Mouse (Mus musculus) heart, adult 2 months (tissue): ENCODE data around the gene Hormad1. TPM values are rescaled to one million over a fixed set of nuclear protein-coding genes. Genes with fewer than 3 reads are reported as not detected.

Experiments used
- DNase-seq, 2 experiments: peaks; one replicate each; pipeline ENCODE4 v3.0.0; 2021
- H3K27ac ChIP-seq: fragments of 200-600 bp; 2 replicates; pipeline ENCODE4 v1.8.1; 2022
- H3K27me3 ChIP-seq: fragments of 200-500 bp; 2 replicates; pipeline ENCODE4 v1.6.1; 2012; ENCODE audit warnings: mild to moderate bottlenecking, low read length, inconsistent platforms, mixed read lengths; ENCODE audit not compliant: control insufficient read depth, insufficient read depth
- H3K36me3 ChIP-seq: fragments of 200-500 bp; 2 replicates; pipeline ENCODE4 v1.6.1; 2012; ENCODE audit warnings: low read length, inconsistent platforms; ENCODE audit not compliant: control insufficient read depth, insufficient read depth
- H3K4me1 ChIP-seq: fragments of 200-500 bp; 2 replicates; pipeline ENCODE4 v1.6.1; 2011; ENCODE audit warnings: low read length; ENCODE audit not compliant: control insufficient read depth, insufficient read depth
- H3K4me3 ChIP-seq: fragments of 200-600 bp; 2 replicates; pipeline ENCODE4 v1.8.1; 2022
- H3K79me2 ChIP-seq: fragments of 200-500 bp; replicated peaks from 2 replicates; pipeline ENCODE4 v1.6.1; 2012; ENCODE audit warnings: mild to moderate bottlenecking, inconsistent platforms, low read length, moderate library complexity, mixed read lengths; ENCODE audit not compliant: control insufficient read depth, insufficient read depth
- H3K9ac ChIP-seq: fragments of 200-500 bp; 2 replicates; pipeline ENCODE4 v1.6.1; 2012; ENCODE audit warnings: low read depth, mild to moderate bottlenecking, control low read depth, inconsistent platforms, low read length, mixed read lengths
- CTCF ChIP-seq: fragments of 200-600 bp; IDR thresholded peaks from 2 replicates; pipeline ENCODE4 v1.8.1; 2022; ENCODE audit warnings: antibody characterized with exemption, mild to moderate bottlenecking, moderate library complexity
- EP300 ChIP-seq: fragments of 200-500 bp; IDR thresholded peaks from 2 replicates; pipeline ENCODE4 v1.6.1; 2011; ENCODE audit warnings: low read depth, low read length, control low read depth; ENCODE audit not compliant: insufficient read depth
- POLR2A ChIP-seq: fragments of 200-500 bp; IDR thresholded peaks from 2 replicates; pipeline ENCODE4 v1.6.1; 2011; ENCODE audit warnings: mild to moderate bottlenecking, low read depth, low read length, control low read depth; ENCODE audit not compliant: insufficient read depth
- WGBS: fragments of 180-500 bp; shearing (Covaris S2); methylation state at CpG from one replicate; pipeline ENCODE4 v1.1.7; 2018; 5-methylcytosine and 5-hydroxymethylcytosine counted together
- intact Hi-C: fragments of 180-260 bp; cut with DNase I; formaldehyde crosslinking; loops from one replicate; pipeline ENCODE4 v1.15.1; 2025
- long read RNA-seq: library from polyadenylated mRNA; stranded (forward); transcript quantifications from one replicate; pipeline ENCODE4 v2.0.0, GENCODE M21; 2021
- polyA plus RNA-seq: library from polyadenylated mRNA; depleted of rRNA; stranded (reverse); fragments of >200 nt; gene quantifications from 2 replicates; pipeline ENCODE4 v1.2.3, GENCODE M21; 2012; rRNA removed
- total RNA-seq, 2 experiments: library from RNA; stranded (reverse); gene quantifications; 2 replicates each; pipeline ENCODE4 v1.2.3; 2021

Gene Hormad1
- total RNA-seq (not detected), polyA plus RNA-seq (not detected in 2 replicates)
- long read RNA-seq: 0 reads

GRCm38 (mm10) chr3:95559437-95559836 lies at the start of gene Hormad1:
Hormad1 (plus strand) TSS chr3:95559677.
- no peak for TF ChIP-seq EP300
- no peak for TF ChIP-seq CTCF
- no peak for TF ChIP-seq POLR2A
- WGBS: 88% methylated on average over 27 of the region's 27 CpGs
- H3K27me3 ChIP-seq: no peaks in the 10 kb centered on the region
- no peaks in the 10 kb centered on the region for H3K79me2 ChIP-seq
- H3K36me3 ChIP-seq: no peaks in the 10 kb centered on the region
- intact Hi-C loops: no loop called here
- no peak within 1 kb of the TSS for H3K4me3 ChIP-seq
- H3K9ac ChIP-seq: no peak within 1 kb of the TSS
- no peak within 1 kb of the TSS for H3K27ac ChIP-seq
- no peaks in the 10 kb centered on the region for H3K4me1 ChIP-seq
- no peak for DNase-seq

GRCm38 (mm10) chr3:95511611-95512180 lies 47.8 kb upstream of the Hormad1 start:
- TF ChIP-seq CTCF: no peak
- TF ChIP-seq POLR2A: no peak
- no peak for TF ChIP-seq EP300
- Histone ChIP-seq H3K36me3 (no peaks in the 10 kb centered on the region), H3K4me3 (no peak overlapping the region), H3K79me2 (no peaks in the 10 kb centered on the region), H3K27ac (no peak overlapping the region), H3K27me3 (no peaks in the 10 kb centered on the region), H3K4me1 (no peaks in the 10 kb centered on the region), H3K9ac (no peak overlapping the region)
- intact Hi-C loops: no loop called here
- WGBS: 67% methylated on average over 9 of the region's 9 CpGs
- DNase-seq: no peak

- Histone ChIP-seq H3K27ac (no peak overlapping the region), H3K9ac (no peak overlapping the region), H3K27me3 (no peaks in the 10 kb centered on the region), H3K4me3 (no peak overlapping the region), H3K79me2 (no peaks in the 10 kb centered on the region), H3K4me1 (peaks cover 3% of the 10 kb centered on the region), H3K36me3 (no peaks in the 10 kb centered on the region)
- intact Hi-C loops: loop anchor here (2.0 to 5.0 kb wide), 2 partner anchors 116 to 256 kb away; no protein-coding TSS in a partner anchor
- TF ChIP-seq CTCF: no peak
- no peak for TF ChIP-seq POLR2A
- TF ChIP-seq EP300: no peak
- DNase-seq: no peak
- WGBS: 91% methylated on average over 3 of the region's 3 CpGs
These were observed 42.8 kb upstream of the Hormad1 start for GRCm38 (mm10) chr3:95516614-95517041.

- no peak overlapping the region for H3K27ac ChIP-seq
- no peaks in the 10 kb centered on the region for H3K36me3 ChIP-seq
- peak; percentile 51 to 74 for DNase-seq
- peaks cover 4% of the 10 kb centered on the region for H3K4me1 ChIP-seq
- H3K9ac ChIP-seq: no peak overlapping the region
- no peaks in the 10 kb centered on the region for H3K79me2 ChIP-seq
- no peak overlapping the region for H3K4me3 ChIP-seq
- no peaks in the 10 kb centered on the region for H3K27me3 ChIP-seq
- 14% methylated on average over 10 of the region's 10 CpGs for WGBS
- intact Hi-C loops: loop anchor here (2.0 to 5.0 kb wide), 2 partner anchors 115 to 255 kb away; no protein-coding TSS in a partner anchor
- peak; percentile 83; the same call in 1 of the 2 replicates for TF ChIP-seq EP300
- peak; percentile 87 for TF ChIP-seq CTCF
- TF ChIP-seq POLR2A: no peak
These were observed 42.0 kb upstream of the Hormad1 start for GRCm38 (mm10) chr3:95517493-95517898.

GRCm38 (mm10) chr3:95518891-95519290 lies 40.6 kb upstream of the Hormad1 start:
- Histone ChIP-seq H3K79me2 (no peaks in the 10 kb centered on the region), H3K9ac (no peak overlapping the region), H3K36me3 (no peaks in the 10 kb centered on the region), H3K27me3 (no peaks in the 10 kb centered on the region), H3K4me1 (peaks cover 7% of the 10 kb centered on the region), H3K27ac (no peak overlapping the region), H3K4me3 (no peak overlapping the region)
- 71% methylated on average over 7 of the region's 7 CpGs for WGBS
- intact Hi-C loops: loop anchor here (5.0 kb wide), 1 partner anchor 113 kb away; no protein-coding TSS in a partner anchor
- TF ChIP-seq CTCF (no peak), POLR2A (no peak), EP300 (no peak)
- no peak for DNase-seq

GRCm38 (mm10) chr3:95519315-95519714 lies 40.2 kb upstream of the Hormad1 start:
- Histone ChIP-seq H3K9ac (no peak overlapping the region), H3K27ac (no peak overlapping the region), H3K27me3 (no peaks in the 10 kb centered on the region), H3K36me3 (no peaks in the 10 kb centered on the region), H3K4me1 (peaks cover 7% of the 10 kb centered on the region), H3K4me3 (no peak overlapping the region), H3K79me2 (no peaks in the 10 kb centered on the region)
- TF ChIP-seq CTCF (no peak), EP300 (no peak), POLR2A (no peak)
- intact Hi-C loops: loop anchor here (5.0 kb wide), 1 partner anchor 113 kb away; no protein-coding TSS in a partner anchor
- DNase-seq: no peak
- WGBS: 79% methylated on average over 2 of the region's 2 CpGs
